Mouse (Mus musculus) thymus, adult 2 months (tissue): ENCODE results near the gene Kcnk3. TPM values are rescaled to one million over a fixed set of nuclear protein-coding genes. Genes with fewer than 3 reads are reported as not detected.
A peak's percentile ranks its signal among the peaks of the same experiment; 100 is the strongest.

ENCODE experiments used
- DNase-seq: peaks from one replicate; pipeline ENCODE4 v3.0.0; 2021
- H3K27ac ChIP-seq: fragments of 200-500 bp; 2 replicates; pipeline ENCODE4 v1.5.1; 2012; ENCODE audit warnings: low read length, control low read depth; ENCODE audit not compliant: control insufficient read depth, insufficient read depth
- H3K27me3 ChIP-seq: fragments of 200-500 bp; 2 replicates; pipeline ENCODE4 v1.6.1; 2012; ENCODE audit warnings: mild to moderate bottlenecking, low read length, moderate library complexity, mixed read lengths; ENCODE audit not compliant: control insufficient read depth, insufficient read depth
- H3K36me3 ChIP-seq: fragments of 200-500 bp; 2 replicates; pipeline ENCODE4 v1.6.1; 2012; ENCODE audit warnings: mild to moderate bottlenecking, low read length, moderate library complexity; ENCODE audit not compliant: control insufficient read depth, insufficient read depth
- H3K4me1 ChIP-seq: fragments of 200-500 bp; replicated peaks from 2 replicates; pipeline ENCODE4 v1.6.1; 2012; ENCODE audit warnings: low read length; ENCODE audit not compliant: control insufficient read depth, insufficient read depth
- H3K4me3 ChIP-seq: fragments of 200-500 bp; 2 replicates; pipeline ENCODE4 v1.5.1; 2012; ENCODE audit warnings: mild to moderate bottlenecking, low read length, control low read depth, moderate library complexity; ENCODE audit not compliant: control insufficient read depth, insufficient read depth
- CTCF ChIP-seq: fragments of 200-500 bp; IDR thresholded peaks from 2 replicates; pipeline ENCODE4 v1.5.1; 2012; ENCODE audit warnings: mild to moderate bottlenecking, control low read depth, low read length, moderate library complexity, borderline replicate concordance; ENCODE audit not compliant: control insufficient read depth, poor library complexity, insufficient read depth; ENCODE audit errors: extremely low read depth
- POLR2A ChIP-seq: fragments of 200-500 bp; IDR thresholded peaks from 2 replicates; pipeline ENCODE4 v1.6.1; 2012; ENCODE audit warnings: mild to moderate bottlenecking, low read length, control low read depth, moderate library complexity; ENCODE audit not compliant: control insufficient read depth, poor library complexity, insufficient read depth; ENCODE audit errors: extremely low read depth
- WGBS: fragments of 180-500 bp; shearing (Covaris S2); methylation state at CpG from one replicate; pipeline ENCODE4 v1.1.7; 2018; 5-methylcytosine and 5-hydroxymethylcytosine counted together
- polyA plus RNA-seq: library from polyadenylated mRNA; depleted of rRNA; stranded (reverse); fragments of >200 nt; gene quantifications from 2 replicates; pipeline ENCODE4 v1.2.3, GENCODE M21; 2012

The Kcnk3 gene
- polyA plus RNA-seq, 1 experiment = 27.7 TPM

GRCm38 (mm10) chr5:30620567-30620966 is 32.6 kb downstream of the Kcnk3 start:
- no peak overlapping the region for H3K4me3 ChIP-seq
- 98% methylated on average over 20 of the region's 20 CpGs for WGBS
- H3K27ac ChIP-seq = no peak overlapping the region
- H3K4me1 ChIP-seq = peaks cover 10% of the 10 kb centered on the region; the same call in 1 of the 2 replicates
- DNase-seq = no peak
- TF ChIP-seq CTCF (no peak), POLR2A (no peak)
- H3K27me3 ChIP-seq = peaks cover 9% of the 10 kb centered on the region
- H3K36me3 ChIP-seq = no peaks in the 10 kb centered on the region

- no peak for TF ChIP-seq POLR2A
- WGBS = 96% methylated on average over 9 of the region's 9 CpGs
- Histone ChIP-seq H3K4me1 (peaks cover 10% of the 10 kb centered on the region; the same call in 1 of the 2 replicates), H3K27ac (no peak overlapping the region), H3K36me3 (no peaks in the 10 kb centered on the region), H3K4me3 (no peak overlapping the region), H3K27me3 (peaks cover 9% of the 10 kb centered on the region)
- DNase-seq = no peak
Measured at GRCm38 (mm10) chr5:30621211-30621790, 33.3 kb downstream of the Kcnk3 start.

- TF ChIP-seq POLR2A = no peak
- TF ChIP-seq CTCF = no peak
- no peak for DNase-seq
- 69% methylated on average over 22 of the region's 22 CpGs for WGBS
- peaks cover 9% of the 10 kb centered on the region for H3K27me3 ChIP-seq
- H3K4me1 ChIP-seq = peaks cover 10% of the 10 kb centered on the region; the same call in 1 of the 2 replicates
- no peaks in the 10 kb centered on the region for H3K36me3 ChIP-seq
- H3K4me3 ChIP-seq = no peak overlapping the region
- no peak overlapping the region for H3K27ac ChIP-seq
Measured at GRCm38 (mm10) chr5:30621844-30622176, 33.8 kb downstream of the Kcnk3 start.

- Histone ChIP-seq H3K36me3 (no peaks in the 10 kb centered on the region), H3K27ac (no peak overlapping the region), H3K27me3 (peaks cover 9% of the 10 kb centered on the region), H3K4me3 (0 out of 2 replicates have a peak overlapping the region, but pooled peaks have one; percentile 9), H3K4me1 (peaks cover 10% of the 10 kb centered on the region; the same call in 1 of the 2 replicates)
- WGBS = 4% methylated on average over 69 of the region's 69 CpGs
- no peak for TF ChIP-seq POLR2A
- no peak for TF ChIP-seq CTCF
- peak; percentile 31 for DNase-seq
Measured at GRCm38 (mm10) chr5:30622177-30622840, 34.3 kb downstream of the Kcnk3 start.

GRCm38 (mm10) chr5:30622841-30623185 is 34.8 kb downstream of the Kcnk3 start:
- H3K27ac ChIP-seq = no peak overlapping the region
- 0 out of 2 replicates have a peak overlapping the region, but pooled peaks have one; percentile 9 for H3K4me3 ChIP-seq

GRCm38 (mm10) chr5:30623380-30623779 is 35.4 kb downstream of the Kcnk3 start:
- no peak for DNase-seq
- H3K27me3 ChIP-seq = peaks cover 9% of the 10 kb centered on the region
- H3K4me3 ChIP-seq = no peak overlapping the region
- TF ChIP-seq CTCF (no peak), POLR2A (no peak)
- peaks cover 10% of the 10 kb centered on the region; the same call in 1 of the 2 replicates for H3K4me1 ChIP-seq
- H3K36me3 ChIP-seq = no peaks in the 10 kb centered on the region
- no peak overlapping the region for H3K27ac ChIP-seq
- WGBS = 38% methylated on average over 2 of the region's 2 CpGs

More at GRCm38 (mm10) chr5:30622841-30623185, 34.8 kb downstream of the Kcnk3 start:
- no peak for DNase-seq
- Histone ChIP-seq H3K4me1 (peaks cover 10% of the 10 kb centered on the region; the same call in 1 of the 2 replicates), H3K27me3 (peaks cover 9% of the 10 kb centered on the region), H3K36me3 (no peaks in the 10 kb centered on the region)
- WGBS = 9% methylated on average over 10 of the region's 10 CpGs
- no peak for TF ChIP-seq POLR2A

- no peak for DNase-seq
- Histone ChIP-seq H3K27me3 (peaks cover 9% of the 10 kb centered on the region), H3K4me3 (no peak overlapping the region), H3K36me3 (no peaks in the 10 kb centered on the region), H3K4me1 (peaks cover 10% of the 10 kb centered on the region; the same call in 1 of the 2 replicates), H3K27ac (no peak overlapping the region)
- TF ChIP-seq POLR2A (no peak), CTCF (no peak)
- 64% methylated on average over 1 of the region's 1 CpGs for WGBS
Measured at GRCm38 (mm10) chr5:30624311-30624710, 36.3 kb downstream of the Kcnk3 start.
